Mouse (Mus musculus) liver, embryonic 14.5 days (tissue): ENCODE data around the gene Clk2.

Experiments
- CTCF ChIP-seq: IDR thresholded peaks from 2 replicates; pipeline ENCODE4 v1.5.1; 2016; ENCODE audit warnings: antibody characterized with exemption, low read depth, control low read depth
- EP300 ChIP-seq: IDR thresholded peaks from 2 replicates; pipeline ENCODE4 v1.6.1; 2016; ENCODE audit warnings: antibody characterized with exemption, low read depth

DNA sequence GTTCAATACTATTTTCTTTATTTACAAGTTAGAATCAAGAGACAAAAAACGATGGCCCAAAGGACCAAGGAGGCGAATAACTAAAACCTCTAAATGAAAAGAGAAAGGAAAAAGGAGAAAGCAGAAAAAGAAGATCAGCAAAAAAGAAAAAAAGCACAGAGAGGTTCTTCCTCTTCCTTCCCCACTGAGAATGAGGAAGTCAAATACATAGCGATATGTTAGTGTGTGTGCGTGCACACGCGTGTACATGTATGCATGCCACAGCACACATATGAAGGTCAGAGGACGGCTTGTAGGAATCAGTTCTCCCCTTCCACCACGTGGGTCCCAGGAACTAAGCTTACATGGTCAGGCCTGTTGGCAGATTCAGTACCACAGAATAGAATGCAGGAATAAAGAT, 7.6 kb upstream of the Clk2 start:
- TF ChIP-seq CTCF (no peak), EP300 (no peak)
